Comparison of ENCODE assay signal across 8 mouse cellular contexts in the genomic region with DNA sequence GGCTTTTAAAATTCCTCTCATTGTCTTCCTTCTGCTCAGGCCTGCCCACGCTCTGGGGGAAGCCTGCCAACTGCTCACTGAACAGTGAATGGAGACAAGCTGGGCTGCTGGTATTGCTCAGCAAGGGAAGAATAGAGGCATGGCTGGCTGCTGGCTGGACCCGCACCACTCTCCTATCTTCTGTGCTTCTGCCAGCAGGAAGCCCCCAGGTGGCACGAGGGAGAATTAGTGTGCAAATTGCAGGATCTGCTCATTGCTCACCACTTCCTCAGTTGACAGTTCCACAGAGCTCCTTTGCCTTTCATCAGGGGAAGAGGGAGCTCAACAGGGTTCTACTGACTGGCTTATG.
DNase-seq lines count a peak whose midpoint lies in the region; ATAC-seq and TF ChIP-seq lines count a peak whose summit lies in the region.

No protein-coding gene starts in this region.

- no peaks in the 10 kb centered on the region for H3K36me3 ChIP-seq in heart, postnatal 0 days (replicated peaks; ENCODE audit: control insufficient read depth, insufficient read depth, low read length)

- no peak for TF ChIP-seq EP300 in heart, postnatal 0 days (IDR thresholded peaks at IDR 0.05; ENCODE audit: low read depth)

- H3K4me2 ChIP-seq in heart, postnatal 0 days (ENCODE audit: low read depth, low read length): peak overlapping the region; percentile 26; the same call in 1 of the 2 replicates

- TF ChIP-seq CTCF in heart, postnatal 0 days (IDR thresholded peaks at IDR 0.05; ENCODE audit: low read depth): no peak

- H3K9ac ChIP-seq in heart, postnatal 0 days (replicated peaks; ENCODE audit: low read depth, low read length): no peak overlapping the region

- no peaks in the 10 kb centered on the region for H3K27me3 ChIP-seq in heart, postnatal 0 days (ENCODE audit: control insufficient read depth, insufficient read depth, low read length)

- peaks cover 18% of the 10 kb centered on the region for H3K4me1 ChIP-seq in heart, postnatal 0 days (ENCODE audit: control insufficient read depth, insufficient read depth)

- ATAC-seq in common myeloid progenitor, adult 5-6 weeks (replicated peaks; ENCODE audit: low read depth, poor library complexity, severe bottlenecking): peak; percentile 67
- no peak for ATAC-seq in heart, postnatal 0 days (ENCODE audit: insufficient read depth, low read depth)

- DNase-seq in urinary bladder, postnatal 25 days (ENCODE audit: low spot score): peak; percentile 18
- DNase-seq in urinary bladder, adult 2 months (ENCODE audit: low spot score): no peak
- peak; percentile 15 for DNase-seq in heart, postnatal 0 days (ENCODE audit: low spot score)
- DNase-seq in layer of hippocampus, adult 11-12 months (ENCODE audit: low spot score): peak; percentile 89
- DNase-seq in lung, postnatal 36 days: peak; percentile 26
- peak; percentile 94 for DNase-seq in right cerebral cortex, postnatal 10 days (ENCODE audit: low spot score in 2 of 2)
- DNase-seq in thymus, postnatal 25 days: no peak

- no peak overlapping the region for H3K4me3 ChIP-seq in heart, postnatal 0 days (ENCODE audit: low read depth, low read length)

- H3K9me3 ChIP-seq in heart, postnatal 0 days (replicated peaks; ENCODE audit: control insufficient read depth, low read length): no peaks in the 10 kb centered on the region

- H3K27ac ChIP-seq in heart, postnatal 0 days (ENCODE audit: low read depth): no peak overlapping the region

- 9% methylated on average over 3 of the region's 3 CpGs for WGBS in heart, postnatal 0 days

Comparison
In these comparisons a context has a peak if more than half of its experiments do, and no peak if none do; other contexts are left out.
1. DNase-seq: peak in urinary bladder, postnatal 25 days (single experiment), heart, postnatal 0 days (single experiment), layer of hippocampus, adult 11-12 months (single experiment), lung, postnatal 36 days (single experiment) and right cerebral cortex, postnatal 10 days (2 of 2); none in urinary bladder, adult 2 months (single experiment) and thymus, postnatal 25 days (single experiment).